ENCODE assay signal across 15 mouse cellular contexts in genomic region chr3:52125421-52125820, GRCm38 (mm10).
"Had no signal": no experiment of that assay in that cellular context is flagged by ENCODE, and none has a peak within 500 bp of the region (broad histone marks: within the 10 kb centered on the region; RNA-seq: fewer than 3 reads in every experiment).

No protein-coding gene starts in this region.

- H3K4me1 ChIP-seq: liver, embryonic 13.5 days; stomach, embryonic 15.5 days had no signal

- H3K9ac ChIP-seq: liver, embryonic 13.5 days; stomach, embryonic 15.5 days had no signal

- H3K36me3 ChIP-seq: liver, embryonic 13.5 days; stomach, embryonic 15.5 days had no signal

- H3K4me3 ChIP-seq: layer of hippocampus, adult 2 months; liver, embryonic 13.5 days; stomach, embryonic 15.5 days had no signal

- H3K9me3 ChIP-seq: liver, embryonic 13.5 days; stomach, embryonic 15.5 days had no signal

- H3K27me3 ChIP-seq: liver, embryonic 13.5 days; stomach, embryonic 15.5 days had no signal

- H3K4me2 ChIP-seq: liver, embryonic 13.5 days; midbrain, embryonic 11.5 days; stomach, embryonic 15.5 days had no signal

- H3K27ac ChIP-seq: layer of hippocampus, adult 2 months; liver, embryonic 13.5 days; stomach, embryonic 15.5 days had no signal

- DNase-seq: kidney, adult 18-20 months; kidney, adult 9 months; kidney, postnatal 14 days; kidney, postnatal 4 days; liver, embryonic 13.5 days; lung, adult 2 months; lung, postnatal 14 days; lung, postnatal 4 days; midbrain, embryonic 14.5 days; right cerebral cortex, postnatal 14 days; spleen, adult 18-20 months; thymus, postnatal 25 days had no signal
